Mouse (Mus musculus) midbrain, embryonic 16.5 days (tissue): Measurements from ENCODE around the gene Mgmt. TPM values are rescaled to one million over a fixed set of nuclear protein-coding genes. Genes with fewer than 3 reads are reported as not detected.

Source experiments
- ATAC-seq: fragments of 200-750 bp; cut with Nextera tagmentation; 2 replicates; pipeline ENCODE4 v1.8.0; 2017; ENCODE audit warnings: moderate TSS enrichment
- H3K27ac ChIP-seq: fragments of 300-500 bp; sonication (generic); 2 replicates; pipeline ENCODE4 v1.5.1; 2014; ENCODE audit warnings: mild to moderate bottlenecking, low read length, mixed read lengths
- H3K27me3 ChIP-seq: fragments of 300-500 bp; sonication (generic); 2 replicates; pipeline ENCODE4 v1.6.1; 2014; ENCODE audit warnings: low read depth, low read length, mixed read lengths; ENCODE audit not compliant: control insufficient read depth, insufficient read depth
- H3K36me3 ChIP-seq: fragments of 300-500 bp; sonication (generic); 2 replicates; pipeline ENCODE4 v1.6.1; 2014; ENCODE audit warnings: mild to moderate bottlenecking, low read length, moderate library complexity, mixed read lengths; ENCODE audit not compliant: control insufficient read depth, insufficient read depth
- H3K4me1 ChIP-seq: fragments of 300-500 bp; sonication (generic); 2 replicates; pipeline ENCODE4 v1.6.1; 2014; ENCODE audit warnings: mild to moderate bottlenecking, low read length, mixed read lengths; ENCODE audit not compliant: control insufficient read depth, insufficient read depth
- H3K4me2 ChIP-seq: fragments of 300-500 bp; sonication (generic); 2 replicates; pipeline ENCODE4 v1.6.1; 2014; ENCODE audit warnings: mild to moderate bottlenecking, low read length, mixed read lengths
- H3K4me3 ChIP-seq: fragments of 300-500 bp; sonication (generic); 2 replicates; pipeline ENCODE4 v1.5.1; 2014; ENCODE audit warnings: low read depth, mild to moderate bottlenecking, low read length, moderate library complexity, mixed read lengths
- H3K9ac ChIP-seq: fragments of 300-500 bp; sonication (generic); 2 replicates; pipeline ENCODE4 v1.6.1; 2014; ENCODE audit warnings: low read depth, low read length, mixed read lengths
- H3K9me3 ChIP-seq: fragments of 300-500 bp; sonication (generic); replicated peaks from 2 replicates; pipeline ENCODE4 v1.6.1; 2014; ENCODE audit warnings: mild to moderate bottlenecking, low read length, mixed read lengths; ENCODE audit not compliant: control insufficient read depth, poor library complexity, severe bottlenecking
- WGBS: fragments of 180-500 bp; shearing (Covaris S2); extraction: QIAGEN DNeasy Blood & Tissue Kit; methylation state at CpG from one replicate; pipeline ENCODE4 v1.1.7; 2014; 5-methylcytosine and 5-hydroxymethylcytosine counted together
- polyA plus RNA-seq: library from polyadenylated mRNA; unstranded; fragments of >200 nt; fragmentation: Nextera tagmentation; extraction: Ambion mirVana; gene quantifications from 2 replicates; pipeline ENCODE4 v1.2.1, GENCODE M21; 2015

The Mgmt gene
- polyA plus RNA-seq, 1 experiment from 2014 or later, result 0.98 TPM

DNA sequence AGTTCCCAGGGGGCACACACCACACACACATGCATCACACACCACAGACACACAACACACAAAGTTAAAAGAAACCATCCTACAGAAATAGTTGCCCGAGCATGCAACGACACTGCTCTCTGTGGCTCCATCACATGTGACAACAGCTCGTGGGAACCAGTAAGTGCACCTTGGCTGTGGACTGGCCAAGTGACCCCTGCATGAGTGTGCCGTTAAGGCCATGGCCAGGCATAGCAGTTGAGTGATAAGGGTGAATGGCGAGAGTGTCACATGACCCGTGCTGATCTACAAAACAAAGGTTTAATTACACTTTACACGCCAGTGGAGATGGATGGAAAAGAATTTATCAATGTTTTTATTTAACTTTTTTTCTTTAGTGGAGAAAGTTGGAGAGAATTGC, 245.9 kb downstream of the Mgmt start:
- no peak for ATAC-seq
- Histone ChIP-seq H3K36me3 (no peaks in the 10 kb centered on the region), H3K4me3 (no peak overlapping the region), H3K27me3 (no peaks in the 10 kb centered on the region), H3K9ac (no peak overlapping the region), H3K9me3 (no peaks in the 10 kb centered on the region), H3K4me1 (no peaks in the 10 kb centered on the region), H3K4me2 (no peak overlapping the region), H3K27ac (no peak overlapping the region)
- 85% methylated on average over 7 of the region's 7 CpGs for WGBS

- no peak for ATAC-seq
- 40% methylated on average over 3 of the region's 3 CpGs for WGBS
- H3K36me3 ChIP-seq, result no peaks in the 10 kb centered on the region
Measured at GRCm38 (mm10) chr7:137141386-137141785, 247.0 kb downstream of the Mgmt start.

GRCm38 (mm10) chr7:137147101-137147500, 252.7 kb downstream of the Mgmt start:
- WGBS, result 68% methylated on average over 12 of the region's 12 CpGs
- Histone ChIP-seq H3K4me3 (no peak overlapping the region), H3K4me1 (peaks cover 9% of the 10 kb centered on the region; the same call in 1 of the 2 replicates), H3K9ac (no peak overlapping the region), H3K27me3 (no peaks in the 10 kb centered on the region), H3K36me3 (no peaks in the 10 kb centered on the region), H3K4me2 (no peak overlapping the region), H3K9me3 (no peaks in the 10 kb centered on the region), H3K27ac (no peak overlapping the region)
- no peak for ATAC-seq

More at GRCm38 (mm10) chr7:137141386-137141785, 247.0 kb downstream of the Mgmt start:
- Histone ChIP-seq H3K9ac (no peak overlapping the region), H3K4me1 (no peaks in the 10 kb centered on the region), H3K4me3 (no peak overlapping the region), H3K27me3 (no peaks in the 10 kb centered on the region), H3K4me2 (no peak overlapping the region), H3K27ac (no peak overlapping the region), H3K9me3 (no peaks in the 10 kb centered on the region)

DNA sequence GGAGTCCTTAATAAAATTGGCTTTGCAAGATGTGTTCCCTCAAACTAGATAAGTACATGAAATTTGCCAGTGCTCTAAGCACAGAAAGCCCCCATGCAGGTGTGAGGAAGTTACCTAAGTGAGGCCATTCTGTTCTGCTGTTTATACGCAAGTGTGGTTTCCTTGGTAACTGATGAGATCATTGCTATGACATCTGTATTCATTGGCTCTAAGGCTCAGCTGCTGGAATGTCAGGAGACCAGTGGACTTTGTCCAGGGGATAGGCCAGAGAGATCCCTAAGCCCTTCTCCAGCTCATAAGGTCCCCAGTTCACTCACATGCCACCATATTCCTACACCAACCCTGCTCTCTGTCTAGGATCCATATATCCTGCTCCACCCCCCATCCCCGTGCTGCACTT, 257.4 kb downstream of the Mgmt start:
- 88% methylated on average over 2 of the region's 2 CpGs for WGBS
- H3K27ac ChIP-seq, result no peak overlapping the region
- no peak for ATAC-seq

DNA sequence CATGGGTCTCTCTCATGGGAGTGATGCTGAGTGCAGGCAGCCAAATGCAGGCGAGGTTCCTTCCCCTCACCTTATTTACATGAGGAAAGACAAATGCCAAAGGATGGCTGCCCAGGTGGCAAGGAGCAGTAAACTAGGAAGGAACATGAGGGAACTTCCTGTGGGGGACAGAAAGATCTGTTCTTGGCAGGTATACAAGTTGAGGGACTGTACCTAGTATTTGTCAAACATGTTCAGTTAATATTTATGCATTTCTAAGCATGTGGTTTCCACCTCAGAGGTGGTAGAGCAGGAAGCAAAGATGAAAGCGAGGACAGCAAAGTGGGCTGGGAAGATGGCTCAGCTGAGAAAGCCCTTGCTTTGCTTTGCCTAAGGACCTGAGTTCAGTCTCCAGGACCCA, 260.2 kb downstream of the Mgmt start:
- Histone ChIP-seq H3K4me2 (no peak overlapping the region), H3K27me3 (no peaks in the 10 kb centered on the region), H3K27ac (no peak overlapping the region), H3K4me1 (no peaks in the 10 kb centered on the region), H3K4me3 (no peak overlapping the region), H3K9me3 (no peaks in the 10 kb centered on the region), H3K36me3 (no peaks in the 10 kb centered on the region), H3K9ac (no peak overlapping the region)
- ATAC-seq, result no peak
- 74% methylated on average over 2 of the region's 2 CpGs for WGBS

More for the DNA sequence above, 257.4 kb downstream of the Mgmt start:
- Histone ChIP-seq H3K27me3 (no peaks in the 10 kb centered on the region), H3K36me3 (no peaks in the 10 kb centered on the region), H3K4me1 (peaks cover 9% of the 10 kb centered on the region; the same call in 1 of the 2 replicates), H3K4me3 (no peak overlapping the region), H3K4me2 (no peak overlapping the region), H3K9ac (no peak overlapping the region), H3K9me3 (no peaks in the 10 kb centered on the region)

DNA sequence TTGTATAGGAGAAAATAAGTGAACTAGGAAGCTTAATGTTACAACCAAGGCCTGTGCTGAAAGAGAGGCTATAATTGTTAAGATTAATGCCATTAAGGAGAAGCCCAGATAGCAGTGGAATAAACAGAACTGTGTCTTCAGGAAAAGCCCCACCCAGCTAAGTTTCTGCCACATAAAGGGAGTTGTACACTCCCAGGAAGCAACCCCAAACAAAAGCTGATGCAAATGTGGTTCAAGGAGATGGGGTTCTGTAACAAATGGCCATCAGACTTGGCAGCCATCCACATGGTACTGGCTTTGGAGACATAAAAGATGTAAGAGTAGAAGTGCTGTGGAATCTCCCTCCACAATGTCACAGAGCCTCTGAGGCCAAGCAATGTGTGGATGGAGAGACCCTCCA, 264.7 kb downstream of the Mgmt start:
- H3K4me3 ChIP-seq, result no peak overlapping the region
- ATAC-seq, result no peak
- H3K27me3 ChIP-seq, result no peaks in the 10 kb centered on the region
- no peak overlapping the region for H3K4me2 ChIP-seq
- no peaks in the 10 kb centered on the region for H3K36me3 ChIP-seq
- no peaks in the 10 kb centered on the region for H3K9me3 ChIP-seq
- no peaks in the 10 kb centered on the region for H3K4me1 ChIP-seq
- H3K27ac ChIP-seq, result no peak overlapping the region
- no peak overlapping the region for H3K9ac ChIP-seq

DNA sequence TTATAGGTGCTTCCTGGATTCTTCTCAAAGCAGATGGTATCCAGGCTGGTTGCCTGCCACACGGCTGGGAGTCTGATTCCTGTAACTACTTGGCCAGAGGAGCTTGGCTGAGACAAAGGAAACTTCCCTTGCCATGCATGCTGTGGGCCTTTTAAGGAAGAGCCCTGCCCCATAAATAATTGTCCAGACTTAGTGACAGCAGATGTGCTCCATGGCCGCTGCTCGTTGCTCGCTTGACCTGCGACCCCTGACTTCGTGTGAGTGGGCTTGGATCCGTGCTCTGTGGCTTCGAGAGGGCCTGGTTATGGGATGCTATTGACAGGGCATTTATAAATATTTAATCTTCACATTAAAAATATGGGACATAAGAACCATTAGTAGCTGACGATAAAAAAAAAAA, 277.9 kb downstream of the Mgmt start:
- no peak overlapping the region for H3K4me2 ChIP-seq
- H3K27ac ChIP-seq, result no peak overlapping the region
- H3K36me3 ChIP-seq, result no peaks in the 10 kb centered on the region
- no peak for ATAC-seq
- no peak overlapping the region for H3K9ac ChIP-seq
- WGBS, result 46% methylated on average over 9 of the region's 9 CpGs
- no peaks in the 10 kb centered on the region for H3K9me3 ChIP-seq
- H3K27me3 ChIP-seq, result peaks cover 2% of the 10 kb centered on the region; the same call in 1 of the 2 replicates
- H3K4me1 ChIP-seq, result no peaks in the 10 kb centered on the region
- H3K4me3 ChIP-seq, result no peak overlapping the region
